ENCODE assay signal across 7 mouse cellular contexts in the genomic region with DNA sequence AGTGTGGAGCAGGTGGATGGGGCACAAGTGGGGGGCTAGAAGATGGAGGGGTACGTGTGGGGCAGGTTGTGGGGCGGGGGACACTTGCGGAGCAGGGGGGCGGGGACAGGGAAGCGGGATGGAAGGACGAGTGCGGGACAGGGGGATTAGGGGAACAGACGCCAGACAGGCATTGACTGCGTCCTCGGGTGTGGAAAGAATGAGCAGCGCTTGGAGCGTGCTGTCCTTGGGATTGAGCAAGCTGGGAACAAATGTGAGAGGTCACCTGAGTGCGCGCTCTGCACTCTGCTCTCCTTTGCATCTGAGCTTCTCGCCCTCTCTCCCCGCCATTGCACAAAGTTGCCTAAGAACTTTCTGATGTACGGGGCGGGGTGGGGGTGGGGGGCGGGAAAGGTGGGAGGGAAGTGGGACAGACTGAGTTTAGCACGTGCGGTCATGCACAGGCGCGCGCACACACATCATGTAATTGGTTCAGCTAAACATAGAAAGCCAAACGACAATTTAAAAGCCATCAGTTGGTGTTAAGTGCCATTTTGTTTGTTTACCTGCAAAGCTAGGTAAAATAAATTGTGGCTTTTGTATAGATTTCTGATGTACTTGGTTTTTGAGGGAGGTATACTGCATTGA. TPM values are rescaled to one million over a fixed set of nuclear protein-coding genes. Genes with fewer than 3 reads are reported as not detected.
DNase-seq lines count a peak whose midpoint lies in the region; ATAC-seq and TF ChIP-seq lines count a peak whose summit lies in the region.

No protein-coding gene starts in this region.

- ATAC-seq in forebrain, embryonic 12.5 days (ENCODE audit: low FRiP score): peak; percentile 71
- peak; percentile 62 for ATAC-seq in hindbrain, embryonic 13.5 days (ENCODE audit: low FRiP score)
- peak; percentile 78 for ATAC-seq in midbrain, embryonic 15.5 days (replicated peaks)

- H3K9me3 ChIP-seq in ES-E14 (ENCODE audit: control insufficient read depth, insufficient read depth, low read depth, low read length): no peaks in the 10 kb centered on the region
- no peaks in the 10 kb centered on the region for H3K9me3 ChIP-seq in forebrain, embryonic 12.5 days
- no peaks in the 10 kb centered on the region for H3K9me3 ChIP-seq in hindbrain, embryonic 13.5 days
- H3K9me3 ChIP-seq in midbrain, embryonic 15.5 days: no peaks in the 10 kb centered on the region

- no peaks in the 10 kb centered on the region for H3K36me3 ChIP-seq in ES-E14 (ENCODE audit: control insufficient read depth, insufficient read depth, low read length, poor library complexity, severe bottlenecking)
- H3K36me3 ChIP-seq in forebrain, embryonic 12.5 days (replicated peaks): no peaks in the 10 kb centered on the region
- H3K36me3 ChIP-seq in hindbrain, embryonic 13.5 days: no peaks in the 10 kb centered on the region
- H3K36me3 ChIP-seq in midbrain, embryonic 15.5 days (replicated peaks): no peaks in the 10 kb centered on the region

- intact Hi-C loops in left cerebral cortex, postnatal 4 days (cut with DNase I): no loop called here

- H3K27me3 ChIP-seq in forebrain, embryonic 12.5 days: 0 out of 2 replicates have a peak, but pooled peaks cover 6% of the 10 kb centered on the region
- H3K27me3 ChIP-seq in hindbrain, embryonic 13.5 days: 0 out of 2 replicates have a peak, but pooled peaks cover 4% of the 10 kb centered on the region
- no peaks in the 10 kb centered on the region for H3K27me3 ChIP-seq in midbrain, embryonic 15.5 days (replicated peaks)

- peak overlapping the region; percentile 89 for H3K9ac ChIP-seq in ES-E14 (ENCODE audit: insufficient read depth, low read depth, low read length, poor library complexity, severe bottlenecking)
- peak overlapping the region; percentile 82 for H3K9ac ChIP-seq in forebrain, embryonic 12.5 days
- peak overlapping the region; percentile 77 for H3K9ac ChIP-seq in hindbrain, embryonic 13.5 days
- peak overlapping the region; percentile 81 for H3K9ac ChIP-seq in midbrain, embryonic 15.5 days

- peak overlapping the region; percentile 94 to 96 for H3K4me3 ChIP-seq in ES-E14 (ENCODE audit: insufficient read depth in 1 of 2, low read depth in 1 of 2, low read length in 2 of 2, poor library complexity in 1 of 2, severe bottlenecking in 1 of 2)
- H3K4me3 ChIP-seq in forebrain, embryonic 12.5 days (replicated peaks): peak overlapping the region; percentile 76
- peak overlapping the region; percentile 64 for H3K4me3 ChIP-seq in hindbrain, embryonic 13.5 days
- H3K4me3 ChIP-seq in midbrain, embryonic 15.5 days: peak overlapping the region; percentile 78

- no peak for DNase-seq in ES-E14 (ENCODE audit: low read depth, low spot score)
- peak; percentile 67 to 84 for DNase-seq in adrenal gland, adult (ENCODE audit: inconsistent age in 2 of 2, low spot score in 1 of 2)
- DNase-seq in liver: peak; percentile 63
- no peak for DNase-seq in left cerebral cortex, postnatal 4 days

- in situ Hi-C loops in ES-E14 (cut with MboI; ENCODE audit: low sequenced_read_pairs in 2 of 2, unreplicated experiment in 2 of 2): no loop called here

- under 1% methylated on average over 23 of the region's 25 CpGs for WGBS in forebrain, embryonic 12.5 days
- WGBS in hindbrain, embryonic 13.5 days: under 1% methylated on average over 25 of the region's 25 CpGs
- under 1% methylated on average over 25 of the region's 25 CpGs for WGBS in midbrain, embryonic 15.5 days

- H3K4me2 ChIP-seq in forebrain, embryonic 12.5 days: peak overlapping the region; percentile 87
- peak overlapping the region; percentile 88 for H3K4me2 ChIP-seq in hindbrain, embryonic 13.5 days
- peak overlapping the region; percentile 93 for H3K4me2 ChIP-seq in midbrain, embryonic 15.5 days

- no peak overlapping the region for H3K27ac ChIP-seq in ES-E14 (ENCODE audit: insufficient read depth, low read depth, low read length, poor library complexity, severe bottlenecking)
- H3K27ac ChIP-seq in forebrain, embryonic 12.5 days: peak overlapping the region; percentile 85
- peak overlapping the region; percentile 85 for H3K27ac ChIP-seq in hindbrain, embryonic 13.5 days
- peak overlapping the region; percentile 89 for H3K27ac ChIP-seq in midbrain, embryonic 15.5 days

- peaks cover 0 to 15% of the 10 kb centered on the region in 2 experiments; a peak in 3 of 4 replicates for H3K4me1 ChIP-seq in ES-E14 (ENCODE audit: control insufficient read depth in 2 of 2, insufficient read depth in 2 of 2, low read length in 2 of 2, poor library complexity in 1 of 2)
- peaks cover 12% of the 10 kb centered on the region for H3K4me1 ChIP-seq in forebrain, embryonic 12.5 days
- H3K4me1 ChIP-seq in hindbrain, embryonic 13.5 days (replicated peaks): peaks cover 12% of the 10 kb centered on the region
- peaks cover 12% of the 10 kb centered on the region for H3K4me1 ChIP-seq in midbrain, embryonic 15.5 days

TF ChIP-seq in ES-E14, 5 proteins besides CTCF, POLR2A, EP300 and RAD21:
- TF ChIP-seq ZC3H11A (IDR thresholded peaks at IDR 0.05; ENCODE audit: borderline replicate concordance, low read depth, low read length) (no peak), CHD2 (IDR thresholded peaks at IDR 0.05; ENCODE audit: low read depth, low read length) (no peak), MAFK (IDR thresholded peaks at IDR 0.05; ENCODE audit: insufficient read depth, low read depth, low read length) (no peak)

RNA-seq across cellular contexts. Expression of gene Pla2g12a, which starts 0.8 kb away (rescaled TPM):
- 37.3 and 55.3 TPM in 2 replicates for total RNA-seq in ES-E14 (2012; rRNA removed)
- 31.8 and 33.0 TPM in 2 replicates for polyA plus RNA-seq in forebrain, embryonic 12.5 days (2016; fragmentation: Nextera tagmentation; extraction: Ambion mirVana)
- 28.3 and 30.0 TPM in 2 replicates for polyA plus RNA-seq in hindbrain, embryonic 13.5 days (2015; fragmentation: Nextera tagmentation; extraction: Ambion mirVana)
- polyA plus RNA-seq in midbrain, embryonic 15.5 days (2015; fragmentation: Nextera tagmentation; extraction: Ambion mirVana): 36.7 and 37.4 TPM in 2 replicates
- 10 to 100 TPM; 14.3 to 19.0 TPM for total RNA-seq in left cerebral cortex, postnatal 4 days (2021)

RNA-seq across cellular contexts. Expression of gene Casp6, which starts 22.0 kb away (rescaled TPM):
- total RNA-seq in ES-E14 (2012; rRNA removed): 5.0 and 6.2 TPM in 2 replicates
- 55.4 and 60.9 TPM in 2 replicates for polyA plus RNA-seq in forebrain, embryonic 12.5 days (2016; fragmentation: Nextera tagmentation; extraction: Ambion mirVana)
- 36.5 and 38.7 TPM in 2 replicates for polyA plus RNA-seq in hindbrain, embryonic 13.5 days (2015; fragmentation: Nextera tagmentation; extraction: Ambion mirVana)
- 20.1 and 22.1 TPM in 2 replicates for polyA plus RNA-seq in midbrain, embryonic 15.5 days (2015; fragmentation: Nextera tagmentation; extraction: Ambion mirVana)
- 1 to 10 TPM; 8.3 to 9.9 TPM for total RNA-seq in left cerebral cortex, postnatal 4 days (2021)

RNA-seq across cellular contexts. Expression of gene Cfi, which starts 43.6 kb away (rescaled TPM):
- total RNA-seq in ES-E14 (2012; rRNA removed): not detected in 2 replicates
- 0.09 and 0.18 TPM in 2 replicates for polyA plus RNA-seq in forebrain, embryonic 12.5 days (2016; fragmentation: Nextera tagmentation; extraction: Ambion mirVana)
- polyA plus RNA-seq in hindbrain, embryonic 13.5 days (2015; fragmentation: Nextera tagmentation; extraction: Ambion mirVana): 0.41 and 0.51 TPM in 2 replicates
- 0.49 and 0.50 TPM in 2 replicates for polyA plus RNA-seq in midbrain, embryonic 15.5 days (2015; fragmentation: Nextera tagmentation; extraction: Ambion mirVana)
- total RNA-seq in left cerebral cortex, postnatal 4 days (2021): not detected

RNA-seq across cellular contexts. Expression of gene Gar1, which starts 48.0 kb away (rescaled TPM):
- total RNA-seq in ES-E14 (2012; rRNA removed): 62.7 and 79.1 TPM in 2 replicates
- polyA plus RNA-seq in forebrain, embryonic 12.5 days (2016; fragmentation: Nextera tagmentation; extraction: Ambion mirVana): 98.7 and 102 TPM in 2 replicates
- polyA plus RNA-seq in hindbrain, embryonic 13.5 days (2015; fragmentation: Nextera tagmentation; extraction: Ambion mirVana): 44.6 and 46.4 TPM in 2 replicates
- 41.6 and 46.0 TPM in 2 replicates for polyA plus RNA-seq in midbrain, embryonic 15.5 days (2015; fragmentation: Nextera tagmentation; extraction: Ambion mirVana)
- total RNA-seq in left cerebral cortex, postnatal 4 days (2021): 10 to 100 TPM; 48.5 to 49.7 TPM

RNA-seq across cellular contexts. Expression of gene Rrh, which starts 56.9 kb away (rescaled TPM):
- total RNA-seq in ES-E14 (2012; rRNA removed): 0.94 and 2.6 TPM in 2 replicates
- 0.15 and 0.37 TPM in 2 replicates for polyA plus RNA-seq in forebrain, embryonic 12.5 days (2016; fragmentation: Nextera tagmentation; extraction: Ambion mirVana)
- polyA plus RNA-seq in hindbrain, embryonic 13.5 days (2015; fragmentation: Nextera tagmentation; extraction: Ambion mirVana): 0.22 and 0.29 TPM in 2 replicates
- 0.17 and 0.21 TPM in 2 replicates for polyA plus RNA-seq in midbrain, embryonic 15.5 days (2015; fragmentation: Nextera tagmentation; extraction: Ambion mirVana)
- 1 to 10 TPM; 1.2 to 1.4 TPM for total RNA-seq in left cerebral cortex, postnatal 4 days (2021)

Comparison
In these comparisons a context has a peak if more than half of its experiments do, and no peak if none do; other contexts are left out.
1. DNase-seq: peak in adrenal gland, adult (2 of 2) and liver (single experiment); none in ES-E14 (single experiment) and left cerebral cortex, postnatal 4 days (single experiment).
2. Peak in every context shown above with its lines, with median percentiles within 50 percentile points of each other: H3K4me3 ChIP-seq, H3K9ac ChIP-seq, ATAC-seq and H3K4me2 ChIP-seq.